Mouse (Mus musculus): Measurements from ENCODE around the gene Mustn1. TPM values are rescaled to one million over a fixed set of nuclear protein-coding genes. Genes with fewer than 3 reads are reported as not detected.

Gene Mustn1
- 2.5 TPM for total RNA-seq (2023)

GRCm38 (mm10) chr14:30878958-30879571 lies at the start of gene Mustn1:
Gene Mustn1, plus strand, starts transcription at chr14:30879200.

GRCm38 (mm10) chr14:30886204-30886603 lies 7.2 kb downstream of the Mustn1 start, which contains the start of gene Itih4:
Gene Itih4, plus strand, starts transcription at chr14:30886476.

GRCm38 (mm10) chr14:30923375-30924105 lies 44.5 kb downstream of the Mustn1 start, which contains the start of gene Itih3:
Gene Itih3, minus strand, starts transcription at chr14:30923760.

Other genes starting within 250 kb of the Mustn1 start
- gene Rft1, start 224.8 kb upstream of the Mustn1 start, total RNA-seq (2023) = 12.4 TPM
- 12.5 TPM for gene Sfmbt1, start 164.4 kb upstream of the Mustn1 start, total RNA-seq (2023)
- 14.9 TPM for gene Tmem110, start 53.6 kb upstream of the Mustn1 start, total RNA-seq (2023)
- 0.26 TPM for gene Itih4, start 7.3 kb downstream of the Mustn1 start, total RNA-seq (2023)
- 0.44 TPM for gene Itih3, start 44.6 kb downstream of the Mustn1 start, total RNA-seq (2023)
- not detected for gene Itih1, start 64.1 kb downstream of the Mustn1 start, total RNA-seq (2023)
- gene Nek4, start 72.2 kb downstream of the Mustn1 start, total RNA-seq (2023) = 3.9 TPM
- 6.5 TPM for gene Glt8d1, start 122.2 kb downstream of the Mustn1 start, total RNA-seq (2023)
- gene Spcs1, start 122.5 kb downstream of the Mustn1 start, total RNA-seq (2023) = 73.7 TPM
- gene Pbrm1, start 139.9 kb downstream of the Mustn1 start, total RNA-seq (2023) = 80.7 TPM
- gene Gnl3, start 140.0 kb downstream of the Mustn1 start, total RNA-seq (2023) = 282 TPM
- 28.1 TPM for gene Smim4, start 249.8 kb downstream of the Mustn1 start, total RNA-seq (2023)